Mouse (Mus musculus) midbrain, embryonic 14.5 days (tissue): Measurements from ENCODE around the gene Spc24. TPM values are rescaled to one million over a fixed set of nuclear protein-coding genes. Genes with fewer than 3 reads are reported as not detected.
A peak's percentile ranks its signal among the peaks of the same experiment; 100 is the strongest.

Experiments
- ATAC-seq: fragments of 200-750 bp; cut with Nextera tagmentation; 2 replicates; pipeline ENCODE4 v1.8.0; 2017; ENCODE audit warnings: moderate number of reproducible peaks, moderate library complexity; ENCODE audit not compliant: low FRiP score, low TSS enrichment
- DNase-seq: peaks from one replicate; pipeline ENCODE4 v3.0.0-alpha.2; 2015
- H3K27ac ChIP-seq: fragments of 300-500 bp; sonication (generic); replicated peaks from 2 replicates; pipeline ENCODE4 v1.5.1; 2014; ENCODE audit warnings: mild to moderate bottlenecking, low read depth, low read length, moderate library complexity
- H3K27me3 ChIP-seq: fragments of 300-500 bp; sonication (generic); 2 replicates; pipeline ENCODE4 v1.6.1; 2014; ENCODE audit warnings: low read length, control low read depth, mixed read lengths; ENCODE audit not compliant: control insufficient read depth, insufficient read depth
- H3K36me3 ChIP-seq: fragments of 300-500 bp; sonication (generic); 2 replicates; pipeline ENCODE4 v1.6.1; 2014; ENCODE audit warnings: low read length, control low read depth; ENCODE audit not compliant: control insufficient read depth, insufficient read depth
- H3K4me1 ChIP-seq: fragments of 300-500 bp; sonication (generic); 2 replicates; pipeline ENCODE4 v1.6.1; 2014; ENCODE audit warnings: mild to moderate bottlenecking, antibody characterized with exemption, low read length, control low read depth; ENCODE audit not compliant: control insufficient read depth, insufficient read depth
- H3K4me2 ChIP-seq: fragments of 300-500 bp; sonication (generic); 2 replicates; pipeline ENCODE4 v1.6.1; 2014; ENCODE audit warnings: mild to moderate bottlenecking, low read length, moderate library complexity
- H3K4me3 ChIP-seq: fragments of 300-500 bp; sonication (generic); replicated peaks from 2 replicates; pipeline ENCODE4 v1.5.1; 2014; ENCODE audit warnings: low read depth, low read length
- H3K9ac ChIP-seq: fragments of 300-500 bp; sonication (generic); replicated peaks from 2 replicates; pipeline ENCODE4 v1.6.1; 2014; ENCODE audit warnings: mild to moderate bottlenecking, low read length, moderate library complexity
- H3K9me3 ChIP-seq: fragments of 300-500 bp; sonication (generic); 2 replicates; pipeline ENCODE4 v1.6.1; 2016; ENCODE audit warnings: low read length, control low read depth, mixed read lengths; ENCODE audit not compliant: control insufficient read depth
- WGBS: fragments of 180-500 bp; shearing (Covaris S2); extraction: QIAGEN DNeasy Blood & Tissue Kit; methylation state at CpG from one replicate; pipeline ENCODE4 v1.1.7; 2014; 5-methylcytosine and 5-hydroxymethylcytosine counted together
- polyA plus RNA-seq: library from polyadenylated mRNA; unstranded; fragments of >200 nt; fragmentation: Nextera tagmentation; extraction: Ambion mirVana; gene quantifications from 2 replicates; pipeline ENCODE4 v1.2.1, GENCODE M21; 2014

Spc24 gene
- polyA plus RNA-seq, 1 experiment from 2014 or later = 21.4 TPM

GRCm38 (mm10) chr9:21759718-21760117 is 385 bp downstream of the Spc24 start:
- no peaks in the 10 kb centered on the region for H3K36me3 ChIP-seq
- no peaks in the 10 kb centered on the region for H3K27me3 ChIP-seq
- H3K9ac ChIP-seq = peak overlapping the region; percentile 36; the same call in 1 of the 2 replicates
- peak overlapping the region; percentile 79 for H3K4me2 ChIP-seq
- H3K9me3 ChIP-seq = no peaks in the 10 kb centered on the region
- DNase-seq (no peak), ATAC-seq (no peak)
- peak overlapping the region; percentile 56 for H3K4me3 ChIP-seq
- no peaks in the 10 kb centered on the region for H3K4me1 ChIP-seq
- H3K27ac ChIP-seq = no peak overlapping the region
- 2% methylated on average over 20 of the region's 20 CpGs for WGBS

- no peaks in the 10 kb centered on the region for H3K27me3 ChIP-seq
- H3K27ac ChIP-seq = no peak overlapping the region
- no peaks in the 10 kb centered on the region for H3K9me3 ChIP-seq
- DNase-seq (no peak), ATAC-seq (no peak)
- H3K4me3 ChIP-seq = peak overlapping the region; percentile 56
- H3K36me3 ChIP-seq = no peaks in the 10 kb centered on the region
- 60% methylated on average over 14 of the region's 14 CpGs for WGBS
- H3K9ac ChIP-seq = no peak overlapping the region
- peak overlapping the region; percentile 79 for H3K4me2 ChIP-seq
- no peaks in the 10 kb centered on the region for H3K4me1 ChIP-seq
These were observed 1.2 kb downstream of the Spc24 start for GRCm38 (mm10) chr9:21758576-21759529.

- DNase-seq = no peak
- H3K9me3 ChIP-seq = no peaks in the 10 kb centered on the region
- H3K4me3 ChIP-seq = no peak overlapping the region
- H3K9ac ChIP-seq = no peak overlapping the region
- no peaks in the 10 kb centered on the region for H3K27me3 ChIP-seq
- no peaks in the 10 kb centered on the region for H3K4me1 ChIP-seq
- 86% methylated on average over 13 of the region's 13 CpGs for WGBS
- peaks cover 5% of the 10 kb centered on the region; the same call in 1 of the 2 replicates for H3K36me3 ChIP-seq
- H3K4me2 ChIP-seq = no peak overlapping the region
- no peak overlapping the region for H3K27ac ChIP-seq
- no peak for ATAC-seq
These were observed 5.4 kb downstream of the Spc24 start for GRCm38 (mm10) chr9:21754516-21755321.

- no peak for ATAC-seq
- WGBS = 92% methylated on average over 2 of the region's 2 CpGs
- Histone ChIP-seq H3K4me1 (no peaks in the 10 kb centered on the region), H3K9me3 (no peaks in the 10 kb centered on the region), H3K9ac (no peak overlapping the region), H3K27ac (no peak overlapping the region), H3K4me3 (no peak overlapping the region), H3K27me3 (no peaks in the 10 kb centered on the region), H3K4me2 (no peak overlapping the region), H3K36me3 (peaks cover 12% of the 10 kb centered on the region)
- no peak for DNase-seq
These were observed 6.1 kb downstream of the Spc24 start for GRCm38 (mm10) chr9:21754003-21754402.

- 68% methylated on average over 10 of the region's 10 CpGs for WGBS
- peaks cover 29% of the 10 kb centered on the region for H3K36me3 ChIP-seq
- H3K4me2 ChIP-seq = no peak overlapping the region
- no peaks in the 10 kb centered on the region for H3K27me3 ChIP-seq
- H3K9ac ChIP-seq = no peak overlapping the region
- no peaks in the 10 kb centered on the region for H3K9me3 ChIP-seq
- no peak for DNase-seq
- H3K4me3 ChIP-seq = no peak overlapping the region
- no peak overlapping the region for H3K27ac ChIP-seq
- ATAC-seq = no peak
- no peaks in the 10 kb centered on the region for H3K4me1 ChIP-seq
These were observed 7.8 kb downstream of the Spc24 start for GRCm38 (mm10) chr9:21752252-21752792.

- no peak overlapping the region for H3K4me3 ChIP-seq
- WGBS = 76% methylated on average over 6 of the region's 6 CpGs
- H3K4me1 ChIP-seq = no peaks in the 10 kb centered on the region
- no peak overlapping the region for H3K9ac ChIP-seq
- DNase-seq (no peak), ATAC-seq (no peak)
- no peaks in the 10 kb centered on the region for H3K9me3 ChIP-seq
- H3K36me3 ChIP-seq = peaks cover 39% of the 10 kb centered on the region
- H3K27me3 ChIP-seq = no peaks in the 10 kb centered on the region
- no peak overlapping the region for H3K27ac ChIP-seq
- H3K4me2 ChIP-seq = no peak overlapping the region
These were observed 8.8 kb downstream of the Spc24 start for GRCm38 (mm10) chr9:21751347-21751746.

GRCm38 (mm10) chr9:21750370-21750769 is 9.7 kb downstream of the Spc24 start:
- Histone ChIP-seq H3K9me3 (no peaks in the 10 kb centered on the region), H3K4me3 (no peak overlapping the region), H3K9ac (no peak overlapping the region), H3K4me2 (no peak overlapping the region), H3K27ac (no peak overlapping the region), H3K36me3 (peaks cover 48% of the 10 kb centered on the region), H3K4me1 (no peaks in the 10 kb centered on the region), H3K27me3 (no peaks in the 10 kb centered on the region)
- DNase-seq = no peak
- WGBS = 81% methylated on average over 3 of the region's 3 CpGs
- no peak for ATAC-seq

GRCm38 (mm10) chr9:21749382-21750118 is 10.6 kb downstream of the Spc24 start:
- H3K4me1 ChIP-seq = no peaks in the 10 kb centered on the region
- H3K9ac ChIP-seq = no peak overlapping the region
- no peak overlapping the region for H3K27ac ChIP-seq
- 90% methylated on average over 6 of the region's 6 CpGs for WGBS
- peaks cover 57% of the 10 kb centered on the region for H3K36me3 ChIP-seq
- DNase-seq (no peak), ATAC-seq (no peak)
- no peak overlapping the region for H3K4me3 ChIP-seq
- H3K9me3 ChIP-seq = no peaks in the 10 kb centered on the region
- H3K27me3 ChIP-seq = no peaks in the 10 kb centered on the region
- no peak overlapping the region for H3K4me2 ChIP-seq
